Mouse (Mus musculus) CH12.LX (cell line): Measurements from ENCODE around the gene Rhag. TPM values are rescaled to one million over a fixed set of nuclear protein-coding genes. Genes with fewer than 3 reads are reported as not detected.

Experiments used
- DNase-seq: peaks from one replicate; pipeline ENCODE4 v3.0.0-alpha.2; 2013; ENCODE audit errors: extremely low read depth
- H3K27ac ChIP-seq: 2 replicates; pipeline ENCODE4 v1.5.1; 2012; ENCODE audit warnings: low read depth, mild to moderate bottlenecking, control low read depth, moderate library complexity; ENCODE audit not compliant: insufficient read depth
- H3K27me3 ChIP-seq: replicated peaks from 2 replicates; pipeline ENCODE3; 2012; ENCODE audit warnings: inconsistent platforms
- H3K36me3 ChIP-seq, 2 experiments: replicated peaks in 1 of 2; 2 replicates each; pipeline versions ENCODE3 to v1.6.1; 2012; ENCODE audit warnings: inconsistent platforms in 1 of 2, low read length in 1 of 2, mild to moderate bottlenecking in 1 of 2, mixed read lengths in 1 of 2, moderate library complexity in 1 of 2; ENCODE audit not compliant: control insufficient read depth in 1 of 2, insufficient read depth in 1 of 2
- H3K4me1 ChIP-seq, 2 experiments: 2 replicates each; pipeline ENCODE4 v1.6.1; 2012; ENCODE audit warnings: inconsistent platforms in 1 of 2, moderate library complexity in 1 of 2; ENCODE audit not compliant: insufficient read depth in 2 of 2, control insufficient read depth in 1 of 2
- H3K4me2 ChIP-seq: 2 replicates; pipeline ENCODE4 v1.6.1; 2012; ENCODE audit warnings: low read depth, mild to moderate bottlenecking, control low read depth; ENCODE audit not compliant: poor library complexity, insufficient read depth, severe bottlenecking
- H3K4me3 ChIP-seq, 3 experiments: fragments of 150-350 bp in 1 of 3; sonication (generic) in 1 of 3; replicated peaks in 1 of 3; 2 replicates each; pipeline versions ENCODE3 to v1.5.1; 2011 to 2012; ENCODE audit warnings: low read depth in 2 of 3, low read length in 2 of 3, mild to moderate bottlenecking in 2 of 3, moderate library complexity in 2 of 3, control low read depth in 1 of 3, improper control_type of control experiment in 1 of 3, inconsistent platforms in 1 of 3, mixed read lengths in 1 of 3; ENCODE audit not compliant: poor library complexity in 1 of 3
- H3K79me2 ChIP-seq: replicated peaks from 2 replicates; pipeline ENCODE4 v1.6.1; 2012; ENCODE audit warnings: mild to moderate bottlenecking, moderate library complexity; ENCODE audit not compliant: control insufficient read depth, poor library complexity, insufficient read depth, severe bottlenecking; ENCODE audit errors: extremely low read depth
- H3K9ac ChIP-seq: 2 replicates; pipeline ENCODE4 v1.6.1; 2012; ENCODE audit warnings: low read depth, mild to moderate bottlenecking, control low read depth, moderate library complexity; ENCODE audit not compliant: insufficient read depth
- H3K9me3 ChIP-seq: replicated peaks from 2 replicates; pipeline ENCODE3; 2012; ENCODE audit warnings: low read length, inconsistent platforms, mixed read lengths
- CTCF ChIP-seq, 2 experiments: IDR thresholded peaks in 1 of 2; conservative IDR thresholded peaks in 1 of 2; 2 replicates each; pipeline ENCODE4 v1.5.1; 2011 to 2012; ENCODE audit warnings: low read depth in 2 of 2, low read length in 2 of 2, improper control_type of control experiment in 1 of 2, inconsistent platforms in 1 of 2, mild to moderate bottlenecking in 1 of 2, moderate library complexity in 1 of 2
- E2F4 ChIP-seq: IDR thresholded peaks from 2 replicates; pipeline ENCODE4 v1.6.1; 2011; ENCODE audit warnings: low read depth, low read length, improper control_type of control experiment; ENCODE audit not compliant: insufficient replicate concordance
- ELF1 ChIP-seq: IDR thresholded peaks from 2 replicates; pipeline ENCODE4 v1.6.1; 2014; ENCODE audit warnings: low read depth, mild to moderate bottlenecking, inconsistent platforms, low read length, improper control_type of control experiment
- EP300 ChIP-seq: IDR thresholded peaks from 2 replicates; pipeline ENCODE4 v1.6.1; 2011; ENCODE audit warnings: low read length, improper control_type of control experiment
- ETS1 ChIP-seq: conservative IDR thresholded peaks from 2 replicates; pipeline ENCODE4 v1.6.1; 2012; ENCODE audit warnings: low read depth, mild to moderate bottlenecking, inconsistent platforms, low read length, improper control_type of control experiment, moderate library complexity
- HCFC1 ChIP-seq: IDR thresholded peaks from 2 replicates; pipeline ENCODE4 v1.6.1; 2012; ENCODE audit warnings: low read depth, mild to moderate bottlenecking, inconsistent platforms, low read length, improper control_type of control experiment
- IRF4 ChIP-seq: IDR thresholded peaks from 2 replicates; pipeline ENCODE4 v1.6.1; 2014; ENCODE audit warnings: low read depth, mild to moderate bottlenecking, inconsistent platforms, low read length, improper control_type of control experiment
- MAFK ChIP-seq: IDR thresholded peaks from 2 replicates; pipeline ENCODE4 v1.6.1; 2011; ENCODE audit warnings: low read length, improper control_type of control experiment; ENCODE audit not compliant: insufficient replicate concordance
- MAZ ChIP-seq: IDR thresholded peaks from 2 replicates; pipeline ENCODE4 v1.6.1; 2012; ENCODE audit warnings: low read depth, mild to moderate bottlenecking, inconsistent platforms, low read length, improper control_type of control experiment, moderate library complexity
- MEF2A ChIP-seq: IDR thresholded peaks from 2 replicates; pipeline ENCODE4 v1.6.1; 2014; ENCODE audit warnings: low read depth, mild to moderate bottlenecking, inconsistent platforms, low read length, improper control_type of control experiment, borderline replicate concordance
- PAX5 ChIP-seq: IDR thresholded peaks from 2 replicates; pipeline ENCODE4 v1.6.1; 2012; ENCODE audit warnings: low read length, inconsistent platforms, mixed read lengths
- POLR2AphosphoS2 ChIP-seq: IDR thresholded peaks from 2 replicates; pipeline ENCODE4 v1.6.1; 2011; ENCODE audit warnings: low read depth, low read length, improper control_type of control experiment
- RAD21 ChIP-seq: IDR thresholded peaks from 2 replicates; pipeline ENCODE4 v1.6.1; 2011; ENCODE audit warnings: low read depth, mild to moderate bottlenecking, low read length, improper control_type of control experiment, moderate library complexity
- SIN3A ChIP-seq: IDR thresholded peaks from 2 replicates; pipeline ENCODE4 v1.6.1; 2012; ENCODE audit warnings: low read length, improper control_type of control experiment, inconsistent platforms
- SMC3 ChIP-seq: IDR thresholded peaks from 2 replicates; pipeline ENCODE4 v1.6.1; 2011; ENCODE audit warnings: low read depth, low read length, improper control_type of control experiment
- TCF12 ChIP-seq: IDR thresholded peaks from 2 replicates; pipeline ENCODE4 v1.6.1; 2014; ENCODE audit warnings: low read depth, mild to moderate bottlenecking, inconsistent platforms, low read length, improper control_type of control experiment
- USF2 ChIP-seq: conservative IDR thresholded peaks from 2 replicates; pipeline ENCODE4 v1.6.1; 2011; ENCODE audit warnings: low read depth, low read length, improper control_type of control experiment
- dilution Hi-C: fragments of 300-500 bp; cut with MboI; formaldehyde crosslinking; loops from 2 replicates; pipeline ENCODE4 v1.14.3; 2020; ENCODE audit warnings: low sequenced_read_pairs; ENCODE audit not compliant: extremely low pct_unique_long_range_greater_than_20kb, extremely low pct_ligation_motif_present
- in situ Hi-C: fragments of 300-500 bp; cut with MboI; formaldehyde crosslinking; loops from 3 replicates; pipeline ENCODE4 v1.14.3; 2019; ENCODE audit warnings: low sequenced_read_pairs, low pct_ligation_motif_present, low pct_unique_long_range_greater_than_20kb, mixed read lengths
- polyA plus RNA-seq: library from polyadenylated mRNA; unstranded; fragments of >175 nt; gene quantifications from 2 replicates; pipeline ENCODE4 v1.2.1, GENCODE M21; 2012; ENCODE audit warnings: low read depth; ENCODE audit not compliant: insufficient read length
- total RNA-seq, 2 experiments: library from RNA; depleted of rRNA; stranded (reverse); fragments of 300-350 nt in 1 of 2; fragments of >200 nt in 1 of 2; gene quantifications; 2 replicates each; pipeline ENCODE4 v1.2.3; 2012 to 2014

The Rhag gene
- total and polyA plus RNA-seq, 3 experiments: not detected

DNA sequence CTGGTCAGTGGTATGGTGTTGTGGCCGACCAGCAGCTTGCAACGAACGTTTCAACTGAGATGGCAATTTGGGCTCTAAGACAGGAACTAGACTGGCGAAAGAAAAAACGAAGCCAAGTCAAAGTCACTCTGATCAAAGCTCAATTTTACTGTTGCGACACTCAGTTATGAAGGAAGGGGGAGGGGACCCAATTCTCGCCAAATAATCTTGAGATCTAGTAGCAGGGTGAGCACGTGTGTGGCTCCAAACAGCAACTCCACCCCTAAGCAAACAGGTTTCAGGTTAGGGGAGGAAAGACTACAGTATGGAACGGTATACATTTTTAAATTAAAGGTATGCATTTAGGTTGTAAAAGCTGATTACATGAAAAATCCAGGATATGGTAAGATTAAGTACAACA lies 10.6 kb downstream of the Rhag start:
- Histone ChIP-seq H3K36me3 (no peaks in the 10 kb centered on the region), H3K9ac (no peak overlapping the region), H3K27me3 (no peaks in the 10 kb centered on the region), H3K79me2 (no peaks in the 10 kb centered on the region), H3K4me3 (no peak overlapping the region), H3K27ac (no peak overlapping the region), H3K9me3 (no peaks in the 10 kb centered on the region), H3K4me2 (no peak overlapping the region), H3K4me1 (no peaks in the 10 kb centered on the region)
- no peak for DNase-seq
- dilution Hi-C loops: no loop called here
- in situ Hi-C loops: no loop called here
- TF ChIP-seq HCFC1: no peak
- TF ChIP-seq SIN3A: no peak
- no peak for TF ChIP-seq TCF12
- TF ChIP-seq MEF2A: no peak
- no peak for TF ChIP-seq E2F4
- no peak for TF ChIP-seq USF2
- TF ChIP-seq PAX5: no peak
- TF ChIP-seq IRF4: no peak

DNA sequence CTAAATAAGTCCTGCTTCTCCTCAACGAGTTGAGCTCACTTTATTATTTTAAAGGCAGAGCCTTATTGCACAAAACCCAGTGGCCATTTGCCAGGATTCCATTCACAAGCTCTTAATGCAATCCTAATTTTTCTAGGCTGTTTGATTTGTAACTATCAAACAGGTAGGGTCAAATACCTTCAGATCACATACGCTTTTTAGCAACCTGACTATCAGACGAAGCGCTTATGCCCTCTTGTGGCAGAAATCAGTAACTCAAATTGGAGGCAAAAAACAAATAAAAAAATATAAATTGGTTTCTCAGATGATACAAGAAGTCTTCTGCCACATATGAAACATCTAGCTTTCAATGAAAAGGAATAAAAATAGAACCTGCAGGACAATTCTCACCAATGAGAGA lies 12.9 kb downstream of the Rhag start:
- in situ Hi-C loops: no loop called here
- DNase-seq: peak; percentile 12
- Histone ChIP-seq H3K4me1 (no peaks in the 10 kb centered on the region), H3K36me3 (no peaks in the 10 kb centered on the region), H3K79me2 (no peaks in the 10 kb centered on the region), H3K27me3 (no peaks in the 10 kb centered on the region), H3K9me3 (no peaks in the 10 kb centered on the region), H3K27ac (no peak overlapping the region), H3K9ac (no peak overlapping the region), H3K4me2 (no peak overlapping the region), H3K4me3 (no peak overlapping the region)
- dilution Hi-C loops: no loop called here
- no peak for TF ChIP-seq TCF12
- no peak for TF ChIP-seq POLR2AphosphoS2
- peak; percentile 35 for TF ChIP-seq SMC3
- peak; percentile 41 for TF ChIP-seq RAD21
- TF ChIP-seq EP300: no peak
- peak; percentile 26 to 46; a peak in 3 of 4 replicates for TF ChIP-seq CTCF (conservative IDR thresholded peaks at IDR 0.05 in 1 of 2, IDR thresholded peaks at IDR 0.05 in 1 of 2; ENCODE audit: low read depth in 2 of 2, low read length in 2 of 2)
- TF ChIP-seq, all 38 proteins: peak for 3

DNA sequence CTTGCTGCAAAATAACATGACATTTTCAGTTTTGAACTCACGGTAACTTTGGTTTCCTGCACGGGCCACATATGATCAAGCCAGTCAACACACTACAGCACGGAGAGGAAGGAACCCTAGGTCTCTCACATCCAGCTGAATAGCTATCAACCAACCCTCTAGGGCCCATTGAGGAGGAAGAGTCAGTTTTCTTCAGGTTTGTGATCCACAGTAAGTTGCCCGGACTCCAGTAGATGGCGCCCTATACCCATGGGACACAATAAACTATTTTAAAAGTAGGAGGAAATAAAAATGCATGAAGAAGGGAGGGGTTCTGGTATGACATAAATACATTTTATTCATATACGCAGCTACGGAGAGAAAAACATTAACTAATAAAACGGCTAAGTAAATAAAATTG lies 13.6 kb downstream of the Rhag start:
- H3K79me2 ChIP-seq: no peaks in the 10 kb centered on the region
- peaks cover 2% of the 10 kb centered on the region for H3K9me3 ChIP-seq
- H3K4me2 ChIP-seq: no peak overlapping the region
- no peaks in the 10 kb centered on the region for H3K27me3 ChIP-seq
- no peaks in the 10 kb centered on the region for H3K4me1 ChIP-seq
- no peak overlapping the region for H3K27ac ChIP-seq
- no peaks in the 10 kb centered on the region for H3K36me3 ChIP-seq
- dilution Hi-C loops: no loop called here
- in situ Hi-C loops: no loop called here
- DNase-seq: peak; percentile 41
- TF ChIP-seq CTCF (conservative IDR thresholded peaks at IDR 0.05 in 1 of 2, IDR thresholded peaks at IDR 0.05 in 1 of 2; ENCODE audit: low read depth in 2 of 2, low read length in 2 of 2): peak; percentile 21 to 59; a peak in 2 of 4 replicates
- 0 out of 2 replicates have a peak, but pooled peaks have one; percentile 3 for TF ChIP-seq SMC3
- no peak for TF ChIP-seq MAZ
- TF ChIP-seq ELF1: no peak
- TF ChIP-seq MAFK: no peak
- no peak for TF ChIP-seq ETS1
- TF ChIP-seq RAD21: peak; percentile 53
- TF ChIP-seq, all 38 proteins: peak for 3
- Histone ChIP-seq H3K4me3 (no peak overlapping the region), H3K9ac (no peak overlapping the region)
